Mouse (Mus musculus): Measurements from ENCODE around the gene Tradd. TPM values are rescaled to one million over a fixed set of nuclear protein-coding genes. Genes with fewer than 3 reads are reported as not detected.

The Tradd gene
- 10 to 100 TPM in 1 of 2 experiments, 1 to 10 TPM in 1; 6.6 to 10.2 TPM for total RNA-seq (2021)
- long read RNA-seq, experiment 1, transcript Tradd-201 (5 exons, 1,689 nt): major isoform, 13 of 15 reads
- long read RNA-seq, experiment 1, partial matches to known transcripts: 0 of 15 reads
- long read RNA-seq, experiment 1, other reads (novel, unspliced or antisense): 2 of 15 reads
- long read RNA-seq, experiment 2, transcript Tradd-201 (5 exons, 1,689 nt): major isoform, 9 of 12 reads
- long read RNA-seq, experiment 2, partial matches to known transcripts: 3 of 12 reads
- long read RNA-seq, experiment 2, other reads (novel, unspliced or antisense): 0 of 12 reads

DNA sequence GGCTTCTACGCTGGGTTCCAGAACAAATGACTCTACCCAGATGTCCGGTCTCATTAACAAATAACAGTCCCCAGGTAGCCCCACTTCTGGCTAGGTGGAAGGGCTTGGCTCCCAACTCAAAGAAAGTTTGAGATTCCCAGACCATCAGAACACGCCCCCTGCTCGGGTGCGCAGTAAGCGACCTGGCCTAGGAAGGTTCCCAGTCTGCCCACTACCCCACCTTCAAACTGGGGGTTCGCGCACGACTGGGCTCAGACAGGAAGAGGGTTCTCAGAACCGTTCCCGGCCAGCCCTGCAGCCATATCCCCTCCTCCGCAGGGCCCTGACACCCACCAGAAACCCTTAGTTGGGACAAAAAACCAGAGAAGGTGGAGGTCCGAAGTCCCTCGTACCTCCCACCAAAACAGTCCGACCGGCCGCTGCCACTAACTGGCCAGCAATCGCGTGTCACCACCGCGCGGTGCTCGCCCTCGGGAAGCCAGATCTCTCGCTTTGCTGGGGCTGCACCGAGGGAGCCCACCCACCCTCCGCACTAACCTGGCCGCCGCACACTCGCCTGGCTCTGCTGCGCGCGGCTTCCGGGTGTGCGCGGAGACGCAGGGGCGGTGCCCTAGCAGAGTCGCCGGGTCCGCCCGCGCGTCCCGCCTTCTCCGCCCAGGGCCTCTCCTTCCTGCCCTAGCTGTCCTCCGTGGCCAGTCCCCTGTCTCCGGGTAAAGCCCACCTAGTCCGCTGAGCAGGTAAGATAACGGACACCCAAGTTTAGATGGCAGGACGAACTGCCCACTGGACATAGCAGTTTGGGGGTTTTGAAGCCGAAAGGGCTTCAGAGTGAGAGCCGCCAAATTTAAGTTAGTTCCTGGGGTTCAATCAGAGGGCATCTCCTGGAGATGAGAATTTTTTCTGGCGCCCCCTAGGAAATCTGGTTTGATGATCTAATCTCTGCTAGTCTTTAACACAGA, at the start of gene Tradd, which contains the start of gene Fbxl8:
Tradd (minus strand) TSS at position 586 of the 959 bp plus-strand sequence.
Fbxl8 (plus strand) TSS at position 625 of the 959 bp plus-strand sequence.
- peak in 1 of 2 experiments; percentile 74 for DNase-seq (ENCODE audit: low spot score in 2 of 2)

DNA sequence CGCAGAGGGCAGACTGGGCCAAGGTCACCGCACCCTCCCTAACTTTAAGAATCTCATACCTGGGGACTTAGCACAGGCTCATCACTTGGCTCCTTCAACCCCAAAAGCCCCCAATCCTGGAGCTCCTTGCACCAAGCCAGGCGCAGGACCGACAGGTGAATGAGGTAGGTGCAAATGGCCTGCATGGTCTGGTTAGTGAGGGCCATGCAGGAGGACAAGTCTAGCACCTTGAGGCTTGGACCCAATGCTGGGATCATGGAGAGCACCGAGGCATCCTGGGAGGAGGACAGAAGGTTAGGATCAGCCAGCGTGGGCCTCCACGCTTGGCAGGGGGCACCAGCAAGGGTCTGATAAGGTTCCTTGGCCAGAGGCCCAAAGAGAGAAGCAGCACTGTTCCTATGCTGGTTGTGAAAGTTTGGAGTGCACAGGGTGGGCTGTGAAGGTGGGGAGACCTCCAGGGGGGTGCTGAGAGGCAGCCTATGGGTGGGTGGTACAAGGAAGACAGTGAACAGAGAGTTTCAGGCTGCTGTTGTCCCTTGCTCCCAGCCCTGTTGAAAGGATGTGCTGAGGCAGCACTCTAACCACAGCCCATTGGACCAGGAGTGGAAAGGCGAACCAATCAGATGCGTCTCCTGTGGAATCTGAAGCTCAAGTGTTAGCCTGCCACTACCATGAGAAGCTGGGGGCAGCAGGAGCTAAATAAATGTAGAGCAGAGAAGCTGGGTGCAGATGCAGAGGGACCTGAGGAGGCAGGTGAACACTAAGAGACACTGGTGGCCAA, 49.4 kb upstream of the Tradd start:
- no peak for DNase-seq (ENCODE audit: low spot score in 2 of 2)

DNA sequence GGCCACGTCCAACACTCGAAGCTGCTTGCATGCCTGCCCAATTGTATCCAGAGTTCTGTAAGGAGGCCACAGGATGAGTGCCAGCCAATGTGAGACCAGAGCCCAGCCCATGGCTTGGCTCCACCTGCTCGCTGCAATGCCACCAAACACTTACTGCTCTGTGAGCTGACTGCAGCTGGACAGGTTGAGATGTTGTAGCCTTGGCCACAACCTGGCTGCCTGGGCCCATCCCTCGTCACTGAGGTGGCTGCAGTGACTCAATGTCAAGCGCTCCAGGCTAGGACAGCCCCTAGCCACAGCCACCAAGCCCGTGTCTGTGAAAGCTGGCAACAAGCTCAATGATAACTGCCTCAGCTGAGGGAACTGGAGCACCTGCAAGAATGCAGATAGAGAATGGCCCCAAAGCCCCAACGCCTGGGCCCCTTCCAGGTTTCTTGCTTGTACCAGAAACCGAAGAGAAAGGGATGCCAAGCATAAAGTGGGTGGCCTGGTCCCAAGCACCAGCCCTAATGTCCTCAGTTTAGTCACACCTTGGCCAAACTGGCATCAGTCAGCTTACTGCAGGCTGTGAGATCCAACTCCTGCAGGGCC, 48.6 kb upstream of the Tradd start:
- DNase-seq (ENCODE audit: low spot score in 2 of 2): no peak

DNA sequence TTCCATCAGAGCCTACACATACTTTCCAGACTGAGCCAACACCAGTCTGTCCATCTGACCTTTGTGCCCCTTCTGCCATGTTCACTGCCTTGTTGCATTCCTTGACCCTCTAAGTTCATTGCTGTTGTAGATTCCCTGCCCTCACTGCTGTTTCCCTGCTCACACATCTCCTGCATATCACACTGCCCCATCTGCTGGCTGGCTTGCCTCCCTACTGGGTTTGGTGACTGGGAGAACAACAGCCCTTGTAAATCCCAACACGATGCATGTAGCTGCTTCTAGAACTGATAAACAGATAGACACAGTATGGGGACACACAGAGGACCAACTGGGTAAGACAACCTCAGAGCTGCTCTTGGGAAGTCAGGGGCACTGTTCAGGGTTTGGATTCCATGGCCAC, 47.3 kb upstream of the Tradd start:
- no peak for DNase-seq (ENCODE audit: low spot score in 2 of 2)

DNA sequence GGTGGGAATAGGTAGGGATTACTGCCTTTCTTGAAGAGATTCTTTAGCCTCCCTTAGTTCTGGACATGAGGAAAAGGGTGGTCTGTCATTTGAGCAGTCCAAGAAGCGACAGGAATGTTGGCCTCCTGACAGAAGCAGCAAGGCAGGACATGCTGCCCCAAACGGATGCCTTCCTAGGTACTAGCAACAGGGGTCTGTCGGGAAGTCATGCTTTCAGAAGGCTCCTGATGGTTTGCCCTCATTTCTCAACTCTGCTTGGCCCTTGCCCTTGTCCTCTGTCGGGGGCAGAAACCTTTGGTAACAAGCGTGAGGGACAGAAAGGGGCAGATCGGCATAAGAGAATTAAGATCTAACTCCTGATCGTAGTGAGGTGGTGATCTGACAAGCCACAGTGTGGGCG, 45.7 kb upstream of the Tradd start:
- DNase-seq (ENCODE audit: low spot score in 2 of 2): no peak

DNA sequence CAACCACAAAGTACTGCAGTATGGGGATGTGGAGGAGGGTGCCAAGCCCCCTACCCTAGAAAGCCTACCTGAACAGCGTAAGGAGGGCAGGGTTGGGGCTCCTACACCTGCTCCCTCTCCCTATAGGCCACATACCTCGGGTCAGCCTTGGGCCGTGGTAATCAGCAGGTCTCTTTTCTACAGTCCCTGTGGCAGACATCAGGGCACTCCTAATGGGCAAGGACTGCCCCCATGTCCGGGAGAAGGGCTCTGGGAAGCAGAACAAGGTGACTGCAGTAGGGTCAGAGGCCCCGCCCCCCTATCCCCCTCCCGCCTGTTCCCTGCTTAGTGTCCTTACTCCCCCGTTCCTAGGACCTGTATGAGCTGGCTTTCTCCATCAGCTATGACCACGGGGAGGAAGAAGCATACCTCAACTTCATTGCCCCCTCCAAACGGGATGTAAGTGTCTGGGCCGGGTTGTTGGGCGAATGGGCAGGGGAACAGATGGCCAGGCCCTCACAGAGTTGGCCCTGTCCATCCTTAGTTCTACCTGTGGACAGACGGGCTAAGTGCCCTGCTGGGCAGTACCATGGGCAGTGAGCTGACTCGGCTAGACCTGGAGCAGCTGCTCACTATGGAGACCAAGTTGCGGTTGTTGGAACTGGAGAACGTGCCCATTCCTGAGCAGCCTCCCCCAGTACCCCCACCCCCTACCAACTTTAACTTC, 44.9 kb upstream of the Tradd start:
- no peak for DNase-seq (ENCODE audit: low spot score in 2 of 2)

DNA sequence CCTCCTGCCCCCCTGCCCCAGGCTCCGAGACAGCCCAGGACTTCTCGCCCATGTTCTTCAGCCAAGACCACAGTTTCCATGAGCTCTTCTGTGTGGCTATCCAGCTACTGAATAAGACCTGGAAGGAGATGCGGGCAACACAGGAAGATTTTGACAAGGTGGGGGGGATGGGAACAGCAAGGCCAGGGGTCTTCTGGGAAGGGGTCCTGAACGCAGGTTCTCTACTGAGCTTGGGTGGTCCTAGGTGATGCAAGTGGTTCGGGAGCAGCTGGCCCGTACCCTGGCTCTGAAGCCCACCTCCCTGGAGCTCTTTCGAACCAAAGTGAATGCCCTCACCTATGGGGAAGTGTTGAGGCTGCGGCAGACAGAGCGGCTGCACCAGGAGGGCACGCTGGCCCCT, 44.0 kb upstream of the Tradd start:
- DNase-seq (ENCODE audit: low spot score in 2 of 2): no peak

DNA sequence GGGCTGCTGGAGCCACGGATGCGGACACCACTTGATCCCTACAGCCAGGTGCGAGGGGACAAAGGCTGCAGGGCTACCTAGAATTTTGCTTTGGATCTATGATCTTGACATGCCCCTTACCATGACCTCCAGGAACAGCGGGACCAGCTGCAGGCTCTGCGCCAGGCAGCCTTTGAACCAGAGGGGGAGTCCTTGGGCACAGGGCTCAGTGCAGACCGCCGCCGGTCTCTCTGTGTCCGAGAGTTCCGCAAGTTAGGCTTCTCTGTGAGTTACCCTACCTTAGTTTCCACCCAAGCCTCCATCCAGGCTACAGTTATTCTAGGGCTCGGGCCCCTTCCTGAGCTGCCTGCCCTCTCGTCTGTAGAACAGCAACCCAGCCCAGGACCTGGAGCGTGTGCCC, 43.3 kb upstream of the Tradd start:
- DNase-seq (ENCODE audit: low spot score in 2 of 2): no peak

DNA sequence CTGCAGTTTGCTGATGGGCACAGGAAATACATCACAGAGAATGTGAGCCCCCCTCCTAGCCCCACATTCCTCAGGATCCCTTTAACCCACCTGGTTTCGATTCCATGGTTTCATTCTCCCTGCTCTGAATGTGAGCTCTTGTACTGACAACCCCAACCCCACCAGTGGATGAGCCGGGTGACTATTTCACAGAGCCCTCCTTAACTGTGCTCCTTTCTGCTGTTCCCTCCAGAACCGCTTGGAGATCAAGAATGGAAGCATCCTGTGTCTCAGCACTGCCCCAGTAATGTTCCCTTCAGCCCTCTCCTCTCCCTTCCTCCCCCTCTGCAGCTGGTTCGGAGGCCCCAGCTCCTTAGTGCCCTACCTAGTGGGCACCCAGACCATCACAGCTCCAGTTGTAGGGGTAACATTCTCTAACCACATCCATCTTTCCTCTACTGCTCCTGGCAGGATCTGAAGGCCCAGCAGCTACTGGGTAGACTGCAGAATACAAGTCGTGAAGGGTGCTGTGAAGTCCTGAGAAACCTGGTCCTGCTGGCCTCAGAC, 41.8 kb upstream of the Tradd start:
- no peak for DNase-seq (ENCODE audit: low spot score in 2 of 2)

DNA sequence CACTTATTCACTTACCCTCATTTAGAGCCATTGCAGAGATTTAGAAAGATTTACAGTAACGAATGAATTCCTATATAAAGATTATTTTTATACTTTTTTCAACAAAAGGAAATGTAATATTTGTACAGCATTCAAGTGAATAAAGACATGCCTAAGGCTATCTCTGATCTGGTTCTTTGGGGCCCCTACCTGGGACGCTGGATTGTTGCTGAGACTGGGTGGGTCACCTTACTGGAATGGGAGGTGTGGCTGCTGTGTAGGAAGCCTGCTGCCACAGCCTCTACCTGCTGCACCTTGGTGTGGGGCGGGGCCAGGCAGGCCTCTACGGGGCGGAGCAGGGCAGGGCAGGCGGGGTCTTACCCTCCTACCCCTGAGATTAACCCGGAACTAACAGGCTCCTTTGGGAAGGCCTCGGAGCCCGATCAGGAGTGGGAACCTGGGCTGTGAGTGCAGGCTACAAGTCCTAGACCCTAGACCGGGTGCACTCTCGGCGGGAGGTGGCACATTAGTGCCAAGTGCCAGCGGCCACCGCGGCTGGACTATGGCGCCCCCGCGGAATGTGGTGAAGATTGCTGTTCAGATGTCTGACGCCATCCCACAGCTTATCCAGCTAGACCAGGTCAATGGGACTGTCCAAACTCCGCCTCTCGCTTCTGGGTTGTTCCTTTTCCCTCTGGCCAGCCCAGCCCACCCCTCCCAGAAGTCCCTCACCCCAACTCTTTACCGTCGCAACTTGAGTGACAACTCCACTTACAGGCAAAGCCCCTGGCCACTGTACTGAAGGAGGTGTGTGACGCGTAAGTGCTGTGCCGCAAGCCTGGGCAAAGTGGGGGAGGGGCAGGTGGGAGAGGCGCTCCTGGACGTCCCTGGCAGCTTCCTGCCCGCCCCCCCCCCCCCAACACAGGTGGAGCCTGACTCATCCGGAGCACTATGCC, 41.1 kb upstream of the Tradd start, which contains the start of gene Elmo3:
Elmo3 (plus strand) TSS at position 391 of the 935 bp plus-strand sequence.
- no peak for DNase-seq (ENCODE audit: low spot score in 2 of 2)

DNA sequence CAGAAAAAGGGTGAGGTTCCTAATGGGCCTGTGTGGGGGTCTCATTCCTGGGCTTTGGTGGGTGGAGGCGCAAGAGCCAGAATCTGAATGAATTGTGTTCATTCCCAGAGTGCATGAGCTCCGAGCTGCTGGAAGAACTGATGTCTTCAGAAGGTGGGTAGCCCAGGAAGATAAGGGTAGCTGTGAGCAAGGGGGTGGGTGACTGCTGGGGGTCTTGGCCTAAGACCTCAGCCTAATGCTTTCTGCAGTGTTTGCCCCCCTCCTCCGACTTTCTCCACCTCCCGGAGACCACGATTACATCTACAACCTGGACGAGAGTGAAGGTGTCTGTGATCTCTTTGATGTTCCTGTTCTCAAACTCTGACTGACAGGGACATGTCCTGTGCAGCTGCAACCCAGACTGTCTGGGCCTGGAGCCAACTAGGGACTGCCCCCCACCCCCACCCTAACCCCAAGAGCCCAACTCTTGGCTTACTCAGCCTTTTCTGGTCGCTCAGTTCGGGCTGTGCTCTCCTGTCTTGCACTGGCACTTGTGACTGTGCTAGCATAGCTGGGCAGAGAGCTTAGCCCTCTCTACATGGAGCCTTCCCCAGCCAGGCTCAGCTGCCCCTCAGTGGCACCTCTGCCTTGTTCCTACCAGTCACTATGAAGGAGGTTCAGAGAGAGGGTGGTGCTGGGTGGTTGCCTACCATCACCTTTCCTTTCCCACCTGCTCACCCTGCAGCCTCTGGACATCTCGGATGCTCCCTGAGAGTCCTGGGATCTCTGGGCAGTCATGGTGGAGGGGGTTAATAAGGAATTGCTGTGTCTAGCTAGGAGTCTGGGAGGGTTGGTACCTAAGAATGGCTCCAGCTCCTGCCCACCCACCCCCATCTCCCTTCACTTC, 40.2 kb upstream of the Tradd start:
- no peak for DNase-seq (ENCODE audit: low spot score in 2 of 2)

DNA sequence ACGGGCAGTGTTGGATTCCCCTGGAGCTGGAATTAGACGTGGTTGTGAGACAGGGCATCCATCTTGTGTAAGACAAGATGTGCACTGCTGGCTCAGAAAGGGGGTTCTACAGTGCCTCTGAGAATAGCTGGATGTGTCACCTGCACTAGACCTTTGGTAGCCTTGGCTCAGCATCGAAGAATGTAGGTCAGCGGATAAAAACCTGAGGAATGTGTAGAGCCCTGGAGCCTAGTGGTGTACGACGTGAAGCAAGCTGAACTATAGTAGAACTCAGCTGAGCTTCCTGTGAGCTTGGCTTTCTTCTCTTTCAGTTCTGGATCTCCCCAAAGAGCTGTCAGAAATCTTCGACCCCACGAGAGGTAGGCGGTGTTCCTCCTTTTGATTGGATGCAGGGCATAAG, 39.5 kb upstream of the Tradd start:
- no peak for DNase-seq (ENCODE audit: low spot score in 2 of 2)

DNA sequence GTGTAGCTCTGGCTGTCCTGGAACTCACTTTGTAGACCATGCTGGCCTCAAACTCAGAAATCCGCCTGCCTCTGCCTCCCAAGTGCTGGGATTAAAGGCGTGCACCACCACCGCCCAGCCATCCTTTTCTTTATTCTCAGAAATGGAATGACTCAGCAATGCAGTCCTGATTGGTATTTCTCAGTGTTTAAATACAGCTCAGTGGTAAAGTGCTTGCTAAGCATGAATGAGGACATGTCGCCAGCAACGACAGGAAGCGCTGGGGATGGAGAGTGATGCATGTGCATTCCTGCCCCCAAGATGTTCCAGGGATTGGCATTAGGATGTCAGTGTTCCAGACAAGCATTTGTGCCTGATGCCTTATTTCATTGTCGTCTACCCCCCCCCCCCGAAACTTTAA, 39.0 kb upstream of the Tradd start:
- no peak for DNase-seq (ENCODE audit: low spot score in 2 of 2)

DNA sequence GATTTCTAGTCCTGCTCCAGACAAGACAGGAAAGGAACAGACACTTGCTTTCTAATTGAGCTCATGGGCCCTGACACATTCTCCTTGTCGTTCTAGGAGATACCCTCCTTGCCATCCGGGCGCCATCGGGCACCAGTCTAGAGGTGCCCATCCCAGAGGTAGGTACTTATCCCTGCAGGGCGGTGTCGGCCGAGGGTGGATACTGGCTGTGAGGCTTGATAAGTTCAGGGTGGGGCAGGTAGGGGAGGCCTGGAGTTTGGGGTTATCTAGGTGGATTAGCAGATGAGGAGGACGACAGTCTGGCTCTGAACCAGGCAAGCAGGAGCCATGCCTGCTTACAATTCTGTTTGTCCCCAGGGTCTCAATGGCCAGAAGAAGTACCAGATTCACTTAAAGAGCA, 35.6 kb upstream of the Tradd start:
- no peak for DNase-seq (ENCODE audit: low spot score in 2 of 2)

DNA sequence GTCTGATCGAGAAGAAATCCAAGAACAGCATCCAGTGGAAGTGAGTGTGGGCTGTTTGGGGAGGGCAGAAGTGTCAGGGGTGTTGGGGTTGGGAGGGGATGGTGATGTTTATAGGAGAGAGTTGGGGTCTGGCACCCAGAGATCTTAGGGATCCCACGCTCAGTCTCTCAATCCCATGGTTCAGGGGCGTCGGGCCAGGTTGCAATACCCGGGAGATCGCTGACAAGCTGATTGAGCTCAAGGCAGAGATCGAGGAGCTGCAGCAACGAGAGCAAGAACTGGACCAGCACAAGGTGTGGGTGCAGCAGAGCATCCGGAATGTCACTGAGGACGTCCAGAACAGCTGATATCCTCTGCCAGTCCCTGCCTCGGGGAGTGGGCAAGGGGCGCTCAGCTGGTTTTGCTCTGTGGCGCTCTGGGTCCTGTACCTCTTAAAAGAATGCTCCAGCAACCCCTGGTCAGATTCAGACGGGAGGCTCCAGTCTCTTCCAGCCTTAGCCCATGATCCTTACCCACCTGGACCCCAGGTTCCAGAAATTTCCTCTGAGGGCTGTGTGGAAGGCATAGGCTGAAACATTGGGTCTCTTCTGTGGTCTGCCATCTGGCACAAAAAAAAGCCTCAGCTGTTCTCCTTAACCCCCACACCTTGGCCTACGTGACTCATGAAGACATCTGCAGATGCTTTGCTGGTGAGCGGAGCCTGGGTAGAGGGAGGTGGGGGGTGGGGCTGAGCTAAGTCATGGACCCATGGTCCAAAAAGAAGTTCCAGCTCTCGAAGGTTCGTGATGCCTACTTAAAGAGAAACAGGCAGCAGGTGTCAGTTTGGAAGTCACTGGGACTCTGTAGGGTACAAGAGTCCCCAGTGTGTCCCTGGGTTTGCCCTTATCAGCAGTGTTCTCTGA, 34.2 kb upstream of the Tradd start:
- DNase-seq (ENCODE audit: low spot score in 2 of 2): no peak

DNA sequence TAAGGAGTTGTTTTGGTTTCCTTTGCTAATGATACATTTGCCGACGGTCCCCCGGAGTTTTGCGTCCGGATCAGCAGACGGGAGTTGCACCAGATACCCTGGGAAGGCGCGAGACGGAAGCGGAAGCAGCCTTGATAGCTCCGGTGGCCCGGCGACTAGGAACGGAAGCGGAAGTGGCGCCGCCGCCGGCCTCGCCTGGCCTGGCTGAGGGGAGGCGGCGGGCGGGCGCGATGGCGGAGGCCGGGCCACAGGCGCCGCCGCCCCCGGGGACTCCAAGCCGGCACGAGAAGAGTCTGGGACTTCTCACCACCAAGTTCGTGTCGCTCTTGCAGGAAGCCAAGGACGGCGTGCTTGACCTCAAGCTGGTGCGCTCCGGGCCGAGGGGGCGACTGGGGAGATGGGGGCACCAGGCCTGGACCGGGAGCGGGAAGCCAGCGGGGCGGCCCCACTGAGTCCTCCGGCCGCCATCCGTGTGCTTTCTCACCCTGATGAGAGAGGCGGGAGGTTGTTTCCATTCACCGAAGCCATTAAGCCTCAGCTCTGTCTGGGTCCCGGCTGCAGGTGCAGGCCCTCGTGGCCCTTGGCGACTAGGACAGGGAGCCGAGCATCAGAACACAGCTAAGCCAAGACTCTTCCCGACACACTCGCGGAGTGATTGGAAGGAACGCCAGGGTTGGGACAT, 33.2 kb upstream of the Tradd start, which contains the start of gene E2f4:
E2f4 (plus strand) TSS at position 153 of the 682 bp plus-strand sequence.
- DNase-seq (ENCODE audit: low spot score in 2 of 2): peak; percentile 81 to 91
